Mouse (Mus musculus): ENCODE measurements around the gene Gnai2. TPM values are rescaled to one million over a fixed set of nuclear protein-coding genes. Genes with fewer than 3 reads are reported as not detected.
A peak's percentile ranks its signal among the peaks of the same experiment; 100 is the strongest.

Gnai2 gene
- total RNA-seq, 2 experiments from 2014 or later = 215 to 224 TPM

DNA sequence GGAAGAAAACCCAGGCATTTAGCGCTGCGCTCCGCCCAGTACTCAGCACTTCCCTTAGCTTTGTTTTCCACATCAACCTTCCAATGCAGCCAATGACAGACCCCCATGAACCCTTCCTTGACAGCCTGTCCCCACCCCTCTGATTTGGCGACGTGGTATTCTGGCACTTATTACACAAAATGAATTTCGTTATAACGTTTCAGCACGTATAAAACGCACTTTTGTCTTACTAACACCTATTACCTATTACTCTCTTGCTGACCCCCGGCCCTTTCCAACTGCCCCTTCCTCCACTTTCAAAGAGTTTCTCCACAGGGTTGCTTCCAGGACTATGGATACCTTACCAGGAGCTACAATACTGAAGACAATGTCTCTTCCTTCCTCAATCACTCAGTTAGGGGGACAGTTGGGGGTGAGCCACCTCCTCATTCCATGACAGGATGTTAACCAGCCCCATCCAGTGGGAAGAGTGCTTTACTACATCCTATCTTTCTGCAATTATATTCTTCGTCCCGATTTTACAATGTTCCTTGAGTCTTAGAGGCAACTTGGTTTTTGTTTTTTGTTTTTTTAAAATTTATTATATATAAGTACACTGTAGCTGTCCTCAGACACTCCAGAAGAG lies 22.1 kb downstream of the Gnai2 start:
- no peak for DNase-seq (ENCODE audit: low spot score in 2 of 2)

DNA sequence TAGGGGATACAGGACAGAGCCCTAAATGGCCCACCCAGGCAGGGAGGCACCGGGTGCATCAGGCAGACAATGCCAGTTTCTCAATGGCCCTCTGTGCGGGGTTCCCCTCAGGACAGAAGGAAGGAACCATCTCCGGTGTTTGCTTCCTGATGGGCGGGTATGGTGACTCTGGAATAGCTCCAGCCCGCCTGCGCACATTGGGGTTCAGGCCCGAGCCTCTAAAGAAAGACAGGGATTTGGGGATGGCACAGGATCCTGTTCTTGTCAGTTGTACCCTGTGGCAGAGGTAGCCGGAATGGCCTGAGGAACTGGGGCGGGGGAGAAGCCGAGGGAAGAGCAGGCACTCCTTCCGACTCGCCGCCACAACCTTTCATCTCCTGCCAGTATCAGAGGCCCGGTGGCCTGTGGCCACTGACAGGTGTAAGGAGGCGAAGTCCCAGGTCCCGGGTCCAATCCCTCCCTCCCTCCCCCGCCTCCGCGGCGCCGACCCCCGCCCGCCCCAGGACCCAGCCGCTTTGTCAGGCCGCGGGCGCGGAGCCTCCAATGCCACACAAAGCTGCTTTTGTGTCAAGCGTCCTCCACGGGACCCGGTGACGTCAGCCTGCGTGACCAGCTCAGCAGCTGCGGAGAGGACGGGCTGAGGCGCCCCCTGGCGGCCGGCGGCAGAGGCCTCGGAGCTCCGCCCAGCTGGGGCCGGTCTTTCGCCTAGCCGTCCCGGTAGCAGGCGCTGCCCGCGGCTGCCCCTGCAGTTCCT lies 22.8 kb downstream of the Gnai2 start:
- DNase-seq (ENCODE audit: low spot score in 2 of 2) = peak; percentile 98 to 99

DNA sequence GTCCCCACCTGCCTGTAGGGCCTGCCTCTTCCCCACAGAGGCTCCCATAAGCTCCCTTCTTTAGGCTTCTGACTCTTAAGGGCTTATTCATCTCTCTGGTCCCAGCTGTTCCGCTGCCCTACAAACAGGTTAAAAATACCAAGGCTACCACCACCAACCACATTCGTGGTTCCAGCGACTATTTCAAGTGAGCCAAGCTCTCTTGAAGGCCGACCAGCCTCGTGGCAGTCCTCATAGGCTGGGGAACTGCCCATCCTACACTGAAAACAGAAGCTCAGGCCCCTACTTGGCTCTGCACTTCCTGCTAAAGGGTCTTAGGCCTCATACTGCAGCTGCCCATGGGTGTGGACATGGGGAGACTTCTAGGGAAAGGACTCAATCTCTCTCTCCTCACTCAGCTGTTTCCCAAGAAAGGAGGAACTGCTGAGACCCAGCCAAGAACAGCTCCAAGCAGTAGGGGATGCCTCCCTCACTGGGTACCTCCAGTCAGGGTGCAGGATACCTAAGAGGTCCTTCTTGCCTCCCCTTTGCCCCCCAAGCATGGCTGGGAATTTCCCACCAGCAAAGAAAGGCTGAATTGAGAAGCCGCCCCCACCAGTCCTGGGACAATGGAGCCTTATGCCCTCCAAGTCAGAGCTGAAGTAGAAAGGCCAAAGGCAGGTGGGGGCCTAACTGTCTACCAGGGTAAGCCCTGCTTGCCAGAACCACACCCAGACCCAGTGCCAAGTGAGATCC lies 23.5 kb downstream of the Gnai2 start:
- DNase-seq (ENCODE audit: low spot score in 2 of 2) = no peak

DNA sequence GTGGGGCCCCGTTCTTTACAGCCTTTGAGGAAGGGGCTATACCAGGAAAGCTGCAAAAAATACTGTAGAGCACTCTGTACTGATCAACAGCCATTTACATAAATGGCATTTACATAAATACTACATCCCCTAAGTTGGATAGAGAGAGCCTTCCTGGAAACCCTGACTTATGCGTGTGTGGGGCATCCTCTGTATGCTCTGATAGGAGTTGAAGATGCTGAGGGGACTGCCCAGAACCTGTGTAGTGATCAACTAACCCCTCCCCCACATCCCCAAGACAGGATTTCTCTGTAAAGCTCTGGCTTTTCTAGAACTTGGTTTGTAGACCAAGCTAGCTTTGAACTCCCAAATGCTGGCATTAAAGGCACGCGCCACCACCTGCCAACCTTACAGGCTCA lies 25.7 kb downstream of the Gnai2 start:
- no peak for DNase-seq (ENCODE audit: low spot score in 2 of 2)

DNA sequence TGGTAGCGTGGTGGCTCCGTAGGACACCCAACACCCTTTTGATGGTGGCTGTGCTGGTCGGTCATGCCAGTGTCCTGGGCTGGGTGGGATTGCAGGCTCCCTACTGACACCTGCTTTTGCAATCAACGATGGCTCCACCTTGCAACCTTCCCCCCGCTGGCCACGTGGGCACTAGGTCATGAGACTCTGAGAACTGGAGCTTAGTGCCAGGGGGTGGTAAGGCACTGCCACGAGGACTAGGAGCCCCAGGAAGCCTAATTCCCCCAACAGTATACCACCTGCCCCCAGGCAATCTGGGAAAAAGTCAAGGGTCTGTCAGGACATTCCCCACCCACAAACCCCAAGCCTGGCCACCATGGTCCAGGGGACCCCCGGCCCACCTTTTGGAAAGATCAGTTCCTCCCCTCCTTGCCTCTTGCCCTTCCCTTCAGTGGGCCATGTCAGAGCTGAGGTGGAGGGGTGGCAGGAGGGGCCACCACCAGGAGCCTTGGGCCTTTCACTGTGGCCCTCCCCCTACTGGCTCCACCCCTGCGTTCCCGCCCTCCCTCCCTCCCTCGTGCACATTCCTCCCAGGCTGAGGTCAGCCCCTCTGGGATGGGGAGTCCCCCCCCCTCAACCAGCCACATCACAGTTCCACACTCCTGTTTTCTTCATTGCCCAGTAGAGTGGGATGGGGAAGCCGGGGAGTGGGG lies 26.3 kb downstream of the Gnai2 start, which contains the start of gene Sema3b:
Gene Sema3b, minus strand, starts transcription at position 489 of the 692 bp plus-strand sequence.
- DNase-seq (ENCODE audit: low spot score in 2 of 2) = no peak

DNA sequence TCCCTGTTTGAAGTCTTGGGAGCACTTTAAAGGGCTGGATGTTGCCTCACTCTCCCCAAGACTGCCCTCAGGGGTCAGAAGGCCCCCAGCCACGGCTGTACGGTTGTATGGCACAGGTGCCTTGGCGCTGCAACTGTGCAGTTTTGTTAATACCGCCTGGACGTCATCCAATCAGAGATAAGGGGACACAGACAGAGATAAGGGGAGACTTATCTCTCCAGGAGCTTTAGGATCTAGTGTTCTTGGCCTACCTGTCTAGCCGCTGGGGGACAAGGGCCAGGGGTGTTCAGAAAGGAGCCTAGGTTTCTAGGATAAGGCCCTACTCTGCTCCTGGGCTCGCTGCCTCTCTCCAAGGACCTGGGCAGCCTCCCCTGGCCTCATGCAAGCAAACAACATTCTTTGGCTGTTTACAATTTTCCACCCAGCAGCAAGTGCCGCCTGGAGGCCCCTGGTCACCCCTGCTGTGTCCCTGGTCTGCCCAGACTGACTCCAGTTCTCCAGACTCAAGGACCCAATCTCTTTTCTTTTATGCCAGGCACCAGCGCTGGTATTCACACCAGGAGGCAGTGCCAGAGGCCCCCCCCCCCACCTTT lies 27.4 kb downstream of the Gnai2 start:
- no peak for DNase-seq (ENCODE audit: low spot score in 2 of 2)

DNA sequence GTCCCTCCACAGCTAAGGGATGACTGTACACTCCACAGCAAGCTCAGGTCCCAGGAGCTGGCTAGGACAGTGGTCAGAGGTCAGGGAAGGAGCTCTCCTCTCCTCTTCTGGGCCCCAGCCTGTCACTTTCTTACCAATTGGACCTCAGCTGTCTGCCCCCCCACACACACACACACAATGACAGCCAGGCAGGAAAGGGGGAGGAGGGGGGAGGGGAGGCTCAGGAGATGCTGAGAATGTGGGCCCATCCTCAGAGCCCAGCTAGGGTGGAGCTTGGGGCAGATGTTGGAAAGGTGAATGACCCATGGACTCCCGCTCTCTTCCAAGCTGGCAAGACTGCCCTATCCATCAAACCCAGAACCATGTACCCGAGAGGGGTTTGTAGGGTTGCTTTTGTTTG lies 28.1 kb downstream of the Gnai2 start:
- no peak for DNase-seq (ENCODE audit: low spot score in 2 of 2)

DNA sequence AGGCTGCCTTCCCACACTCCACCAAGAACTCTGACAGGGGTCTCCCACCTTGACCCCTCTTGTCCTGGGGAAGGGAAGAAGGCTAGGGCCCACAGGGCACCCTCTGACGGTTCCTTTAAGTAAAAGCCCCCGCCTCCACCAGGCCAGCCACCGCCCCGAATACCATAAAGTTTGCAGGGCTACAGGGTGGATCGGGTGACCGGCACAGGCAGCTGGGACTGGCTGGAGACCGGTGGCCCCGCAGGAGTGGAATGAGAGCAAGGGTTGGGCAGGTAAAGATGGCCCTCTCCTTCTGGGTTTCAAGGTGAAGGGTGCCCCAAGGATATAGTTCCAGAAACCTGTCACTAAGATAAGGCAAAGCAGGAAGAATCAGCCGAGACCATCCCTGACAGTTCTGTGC lies 28.6 kb downstream of the Gnai2 start:
- no peak for DNase-seq (ENCODE audit: low spot score in 2 of 2)

DNA sequence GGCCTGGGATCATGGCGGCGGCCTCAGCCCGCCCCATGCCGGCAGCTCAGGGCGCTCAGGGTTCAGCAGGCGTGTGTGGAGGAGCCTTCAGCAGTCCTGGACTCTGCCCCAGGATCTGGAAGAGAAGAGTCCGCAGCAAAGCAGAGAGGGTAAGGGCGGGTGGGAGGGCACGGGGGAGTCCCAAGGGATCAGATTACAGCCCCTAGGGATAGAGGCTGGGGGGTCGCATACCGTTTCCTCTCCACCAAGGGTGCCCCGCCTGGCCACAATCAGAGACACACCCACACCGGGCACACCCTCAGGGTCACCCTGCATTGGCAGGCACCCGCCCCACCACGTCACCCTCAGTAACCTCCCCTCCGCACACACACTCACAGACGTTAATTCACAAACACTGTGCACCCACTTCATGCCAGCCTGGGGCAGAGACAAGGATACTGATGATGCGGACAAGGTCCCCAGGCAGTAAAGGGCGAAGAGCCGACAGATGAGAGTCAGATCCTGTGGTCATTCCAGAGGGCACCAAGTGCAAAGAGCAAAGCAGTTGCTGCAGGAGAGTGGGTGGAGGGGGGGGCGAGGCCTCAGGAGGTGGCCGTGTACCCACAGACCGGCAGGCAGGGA lies 30.0 kb downstream of the Gnai2 start:
- DNase-seq (ENCODE audit: low spot score in 2 of 2) = no peak

DNA sequence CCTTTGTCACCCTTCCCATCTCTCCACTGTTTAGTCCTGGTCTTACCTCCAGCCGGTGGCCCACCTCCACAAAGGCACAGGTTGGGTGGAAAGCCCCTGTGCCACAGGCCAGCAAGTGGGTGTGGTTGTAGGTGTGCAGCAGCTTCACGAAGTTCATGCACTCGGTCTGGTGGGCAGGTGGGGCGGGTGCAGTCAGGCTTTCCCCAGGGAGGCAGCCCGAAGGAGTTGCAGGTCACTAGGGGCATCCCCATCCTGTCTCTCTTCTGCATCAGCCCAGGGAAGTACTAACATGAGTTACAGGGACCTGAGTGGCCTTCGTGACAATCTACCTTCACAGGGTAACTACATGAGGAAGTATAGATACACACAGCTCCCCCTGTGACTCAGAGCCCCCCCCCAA lies 31.9 kb downstream of the Gnai2 start:
- no peak for DNase-seq (ENCODE audit: low spot score in 2 of 2)

DNA sequence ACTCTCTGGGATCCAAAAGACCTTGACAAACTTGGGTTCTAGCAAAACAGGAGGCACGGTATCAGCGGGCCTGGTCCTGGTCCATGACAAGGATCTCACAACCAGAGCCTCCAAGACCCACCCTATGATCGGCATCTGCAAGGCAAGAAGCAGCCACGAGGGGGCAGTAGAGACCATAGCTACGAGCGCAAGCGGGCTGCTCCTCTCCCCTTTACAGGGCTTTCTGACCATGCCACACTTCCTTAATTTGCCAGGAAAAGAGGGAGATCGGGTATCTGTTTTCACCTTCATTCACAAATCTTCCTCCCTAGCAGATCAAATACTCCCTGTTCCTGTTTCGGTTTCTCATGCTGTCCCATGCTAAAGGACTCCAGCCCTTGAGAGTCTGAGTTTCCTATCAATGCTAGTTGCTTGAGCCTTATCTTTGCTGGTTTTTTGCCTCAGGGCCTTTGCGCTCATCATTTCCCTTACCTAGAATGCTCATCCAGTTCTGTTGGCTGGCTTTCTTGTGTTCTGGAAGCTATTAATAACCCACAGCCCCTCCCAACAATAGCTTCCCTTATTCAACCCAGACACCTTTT lies 33.0 kb downstream of the Gnai2 start:
- peak; percentile 93 to 94 for DNase-seq (ENCODE audit: low spot score in 2 of 2)

DNA sequence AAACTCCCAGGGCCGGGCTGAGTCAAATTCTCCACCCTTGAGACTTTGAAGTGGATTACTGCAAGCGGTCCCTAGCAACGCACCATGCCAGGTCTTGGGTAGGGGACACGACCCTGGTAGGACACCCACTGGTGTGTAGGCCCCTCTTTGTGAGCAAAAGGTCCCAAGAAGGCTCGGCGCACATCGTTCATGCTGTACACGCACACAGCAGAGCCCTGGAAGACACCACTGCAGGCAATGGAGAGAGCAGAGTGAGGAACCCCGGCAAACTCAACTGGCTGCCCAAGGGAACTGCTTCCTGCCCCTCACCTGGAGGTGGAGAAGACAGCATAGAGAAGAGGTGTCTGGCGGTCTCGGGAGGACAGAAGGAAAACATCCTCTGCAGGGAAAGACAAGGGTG lies 33.9 kb downstream of the Gnai2 start:
- DNase-seq (ENCODE audit: low spot score in 2 of 2) = no peak

DNA sequence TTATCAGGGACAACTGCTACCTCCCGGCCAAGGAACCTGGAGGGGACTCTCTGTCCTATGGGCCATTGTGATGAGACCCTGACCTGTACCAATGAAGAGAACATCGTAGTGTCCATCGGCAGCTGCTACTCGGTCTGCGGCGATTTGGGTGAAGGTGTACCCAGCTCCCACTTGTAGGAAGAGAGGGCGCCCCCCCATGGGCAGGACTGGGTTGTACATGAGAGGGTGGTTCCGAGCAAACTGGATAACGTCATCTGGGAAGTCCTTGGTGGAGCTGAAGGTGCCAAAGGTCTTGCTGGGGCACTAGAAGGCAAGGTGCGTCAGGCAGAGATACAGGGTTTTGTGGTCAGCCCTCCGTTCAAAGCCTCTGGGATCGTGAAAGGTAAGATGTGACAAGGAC lies 34.4 kb downstream of the Gnai2 start:
- no peak for DNase-seq (ENCODE audit: low spot score in 2 of 2)

DNA sequence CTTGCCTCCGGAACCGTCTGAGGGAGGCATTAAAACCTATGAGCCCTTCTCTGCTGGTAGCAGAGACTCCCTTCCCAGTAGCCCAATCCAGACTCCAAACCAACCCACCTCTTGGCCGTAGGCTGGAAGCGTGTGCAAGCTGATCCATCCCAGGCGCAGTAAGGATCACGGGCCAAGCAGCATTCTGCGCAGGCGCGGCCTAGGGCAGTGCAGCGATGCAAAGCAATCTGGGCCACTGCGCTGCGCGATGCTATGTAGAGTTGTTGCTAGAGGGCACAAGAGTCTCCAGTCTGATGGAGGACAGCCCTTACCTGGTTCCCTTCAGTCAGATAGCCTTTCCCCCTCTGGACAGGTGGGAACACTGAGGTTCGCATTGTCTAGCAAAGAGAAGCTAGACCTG lies 35.3 kb downstream of the Gnai2 start:
- DNase-seq (ENCODE audit: low spot score in 2 of 2) = no peak

DNA sequence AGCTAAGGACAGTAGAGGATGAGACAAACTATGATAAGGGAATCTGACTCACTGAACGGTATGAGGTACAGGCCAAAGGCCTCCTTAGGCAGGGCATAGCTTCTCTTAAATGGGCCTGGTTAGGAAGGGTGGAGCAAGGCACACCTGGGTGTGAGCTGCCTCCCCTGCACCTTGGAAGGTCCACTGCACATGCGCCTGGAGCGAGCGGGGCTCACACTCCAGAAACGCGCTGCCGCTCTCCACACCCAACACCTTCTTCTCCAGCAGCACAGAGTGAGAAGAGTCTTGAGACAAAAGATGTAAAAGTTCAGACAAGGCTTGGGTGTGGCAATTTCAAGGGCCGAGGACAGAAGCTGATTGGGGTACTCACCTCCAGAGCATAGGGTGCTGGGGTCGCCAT lies 35.7 kb downstream of the Gnai2 start:
- no peak for DNase-seq (ENCODE audit: low spot score in 2 of 2)

DNA sequence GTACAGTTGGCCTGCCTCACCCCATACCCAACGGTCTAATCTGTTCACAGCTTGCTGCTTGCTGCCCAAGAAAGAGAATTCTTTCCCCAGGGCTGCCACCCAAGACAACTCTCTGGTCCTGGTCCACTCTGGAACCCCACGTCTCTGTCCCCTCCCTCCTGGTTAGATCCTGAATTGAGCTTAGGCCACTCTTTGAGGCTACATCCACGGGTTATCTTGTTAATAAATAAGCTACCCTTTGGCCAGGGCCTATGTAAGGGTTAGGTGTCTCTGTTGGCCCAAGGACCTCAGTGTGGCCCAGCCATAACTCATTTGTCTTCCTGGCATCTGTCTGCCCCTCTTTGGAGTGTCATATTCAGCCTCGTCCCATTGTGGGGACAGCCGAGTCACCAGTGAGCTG lies 36.8 kb downstream of the Gnai2 start:
- no peak for DNase-seq (ENCODE audit: low spot score in 2 of 2)

DNA sequence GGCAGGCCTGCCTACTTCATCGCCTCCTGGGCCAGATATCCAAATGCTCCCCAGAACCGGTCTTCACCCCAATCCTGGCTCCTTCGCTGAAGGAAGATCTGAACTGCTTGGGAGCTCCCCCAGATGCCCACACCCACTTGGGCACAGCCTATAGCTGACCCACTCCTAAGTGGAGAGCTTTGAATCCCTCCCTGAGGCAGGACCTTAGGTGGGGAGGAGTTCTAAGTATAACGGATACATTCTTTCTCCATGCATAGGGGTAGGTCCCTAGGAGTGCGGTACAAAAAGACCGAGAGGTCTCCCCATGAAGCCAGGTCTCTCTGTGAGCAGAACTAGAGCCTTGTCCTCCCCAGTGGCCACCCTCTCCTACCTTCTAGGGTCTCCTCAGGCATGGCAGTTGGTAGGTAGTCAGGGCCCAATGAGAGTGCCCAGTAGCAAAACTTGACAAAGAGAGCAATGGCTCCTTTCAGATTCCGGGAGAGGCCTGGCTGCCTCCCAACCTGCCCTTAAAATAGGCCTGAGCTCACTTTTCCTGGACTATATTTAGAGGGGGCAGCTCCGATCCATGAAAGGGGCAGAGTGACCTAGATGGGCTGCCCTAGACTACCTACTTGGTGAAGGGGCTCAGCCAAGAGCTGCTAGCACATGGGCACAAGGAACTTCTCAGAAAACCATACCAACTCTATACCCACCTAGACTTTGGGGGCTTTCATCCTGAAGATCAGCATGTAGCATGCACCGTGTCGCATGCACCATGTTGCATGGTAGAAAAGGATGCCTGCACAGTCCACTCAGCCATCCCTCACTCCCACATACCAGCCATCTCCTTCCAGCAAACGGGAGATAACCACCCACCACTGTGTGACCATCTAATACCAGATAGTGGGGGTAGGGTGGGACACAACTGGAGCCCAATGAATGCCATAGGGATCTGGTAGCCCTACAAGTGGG lies 38.3 kb downstream of the Gnai2 start:
- no peak for DNase-seq (ENCODE audit: low spot score in 2 of 2)

DNA sequence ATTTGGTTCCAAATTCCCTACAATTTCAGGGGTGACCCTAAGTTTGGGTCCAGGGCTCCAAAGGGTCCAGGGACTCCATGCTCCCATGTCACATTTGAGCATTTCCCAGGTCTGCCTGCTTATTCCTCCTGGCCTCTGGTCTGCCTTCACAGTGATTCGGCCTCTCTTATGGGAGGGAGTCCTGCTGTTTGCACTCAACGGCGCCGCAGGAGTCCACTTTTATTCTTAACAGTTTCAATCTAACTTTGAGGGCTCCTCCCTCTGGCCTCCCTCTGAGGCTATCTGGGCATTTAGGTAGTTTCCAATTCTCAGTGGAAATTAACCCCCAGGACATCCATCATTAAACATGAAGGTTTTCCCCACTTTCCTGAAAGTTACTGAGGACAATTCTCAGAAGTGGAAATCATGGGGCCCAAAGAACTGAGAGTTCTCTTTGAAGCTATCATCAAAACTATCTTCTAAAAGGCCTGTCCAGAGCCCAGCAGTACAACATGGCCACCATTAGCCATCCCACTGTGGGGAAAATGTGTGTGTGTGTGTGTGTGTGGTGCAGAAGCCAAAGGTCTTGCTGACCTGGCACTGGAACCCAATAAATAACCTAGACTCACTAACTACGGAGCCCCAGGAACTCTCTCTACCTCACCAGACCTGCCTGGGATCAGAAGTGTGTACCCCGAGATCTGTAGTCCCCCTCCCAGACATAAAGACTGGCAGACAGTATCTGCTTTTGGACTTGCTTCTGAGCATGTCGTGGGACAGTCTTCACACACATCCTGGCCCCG lies 40.7 kb downstream of the Gnai2 start:
- no peak for DNase-seq (ENCODE audit: low spot score in 2 of 2)
